8 mouse cellular contexts compared by ENCODE assay signal in genomic region chr3:28781422-28781821, GRCm38 (mm10). TPM values are rescaled to one million over a fixed set of nuclear protein-coding genes. Genes with fewer than 3 reads are reported as not detected.
DNase-seq lines count a peak whose midpoint lies in the region; ATAC-seq and TF ChIP-seq lines count a peak whose summit lies in the region.

No protein-coding gene starts in this region.

- TF ChIP-seq POLR2A in liver, adult 2 months (IDR thresholded peaks at IDR 0.05; ENCODE audit: extremely low read depth, insufficient read depth, low read length) = no peak
- TF ChIP-seq POLR2A in myocyte (IDR thresholded peaks at IDR 0.05; ENCODE audit: insufficient read length, low read depth) = no peak

- TF ChIP-seq CTCF in liver, adult 2 months (IDR thresholded peaks at IDR 0.05; ENCODE audit: low read depth, low read length) = no peak

- no peaks in the 10 kb centered on the region for H3K79me2 ChIP-seq in liver, adult 2 months (ENCODE audit: control insufficient read depth, insufficient read depth, low read length)
- no peaks in the 10 kb centered on the region for H3K79me2 ChIP-seq in myocyte (ENCODE audit: control insufficient read depth, insufficient read depth)

- no peaks in the 10 kb centered on the region for H3K9me3 ChIP-seq in embryonic facial prominence, embryonic 14.5 days (ENCODE audit: control insufficient read depth, low read length)
- H3K9me3 ChIP-seq in intestine, embryonic 16.5 days (ENCODE audit: control insufficient read depth, low read length) = no peaks in the 10 kb centered on the region

- H3K36me3 ChIP-seq in liver, adult 2 months (ENCODE audit: control insufficient read depth, insufficient read depth, low read length) = no peaks in the 10 kb centered on the region
- H3K36me3 ChIP-seq in embryonic facial prominence, embryonic 14.5 days (ENCODE audit: control insufficient read depth, insufficient read depth, low read length) = no peaks in the 10 kb centered on the region
- no peaks in the 10 kb centered on the region for H3K36me3 ChIP-seq in intestine, embryonic 16.5 days (ENCODE audit: control insufficient read depth, insufficient read depth, low read length)
- no peaks in the 10 kb centered on the region for H3K36me3 ChIP-seq in myocyte (ENCODE audit: control insufficient read depth, insufficient read depth)

- ATAC-seq in embryonic facial prominence, embryonic 14.5 days (ENCODE audit: low read depth) = no peak
- ATAC-seq in intestine, embryonic 16.5 days = no peak; the same call in 1 of the 2 replicates

- no peak for DNase-seq in liver, adult 2 months (ENCODE audit: extremely low read depth, low read depth, low spot score)
- no peak for DNase-seq in liver
- DNase-seq in embryonic facial prominence, embryonic 14.5 days (ENCODE audit: low spot score) = no peak
- DNase-seq in right cerebral cortex, postnatal 36 days (ENCODE audit: low spot score in 2 of 2) = no peak
- DNase-seq in spleen, adult 12 weeks (ENCODE audit: low spot score) = no peak
- no peak for DNase-seq in embryo, embryonic 10.5 days (ENCODE audit: low spot score)

- WGBS in liver, adult 2 months = 4% methylated on average over 40 of the region's 41 CpGs
- 0% methylated on average over 23 of the region's 41 CpGs for WGBS in embryonic facial prominence, embryonic 14.5 days
- under 1% methylated on average over 40 of the region's 41 CpGs for WGBS in intestine, embryonic 16.5 days

- H3K4me2 ChIP-seq in embryonic facial prominence, embryonic 14.5 days (ENCODE audit: low read depth, low read length) = peak overlapping the region; percentile 96
- H3K4me2 ChIP-seq in intestine, embryonic 16.5 days (ENCODE audit: low read depth, low read length) = peak overlapping the region; percentile 99
- H3K4me2 ChIP-seq in myocyte (ENCODE audit: low read depth) = peak overlapping the region; percentile 66

- H3K4me1 ChIP-seq in liver, adult 2 months (ENCODE audit: control insufficient read depth, insufficient read depth, low read length) = peaks cover 5% of the 10 kb centered on the region; the same call in 1 of the 2 replicates
- peaks cover 10% of the 10 kb centered on the region; the same call in 1 of the 2 replicates for H3K4me1 ChIP-seq in embryonic facial prominence, embryonic 14.5 days (ENCODE audit: control insufficient read depth, insufficient read depth, low read length)
- 0 out of 2 replicates have a peak, but pooled peaks cover 4% of the 10 kb centered on the region for H3K4me1 ChIP-seq in intestine, embryonic 16.5 days (ENCODE audit: control insufficient read depth, insufficient read depth, low read length)

- H3K27ac ChIP-seq in liver, adult 2 months (replicated peaks; ENCODE audit: insufficient read depth, low read depth, low read length) = no peak overlapping the region
- H3K27ac ChIP-seq in embryonic facial prominence, embryonic 14.5 days (replicated peaks; ENCODE audit: low read depth, low read length) = no peak overlapping the region
- no peak overlapping the region for H3K27ac ChIP-seq in intestine, embryonic 16.5 days (ENCODE audit: low read length)

- H3ac ChIP-seq in myocyte (ENCODE audit: control insufficient read depth, insufficient read length) = peak overlapping the region; percentile 61

- peak overlapping the region; percentile 73 for H3K9ac ChIP-seq in liver, adult 2 months (ENCODE audit: low read depth, low read length)
- peak overlapping the region; percentile 78 for H3K9ac ChIP-seq in embryonic facial prominence, embryonic 14.5 days (ENCODE audit: low read depth, low read length)
- H3K9ac ChIP-seq in intestine, embryonic 16.5 days (ENCODE audit: low read depth, low read length) = peak overlapping the region; percentile 78

- peaks cover 7% of the 10 kb centered on the region for H3K27me3 ChIP-seq in liver, adult 2 months (ENCODE audit: control insufficient read depth, insufficient read depth, low read length)
- H3K27me3 ChIP-seq in embryonic facial prominence, embryonic 14.5 days (replicated peaks; ENCODE audit: control insufficient read depth, insufficient read depth, low read length) = no peaks in the 10 kb centered on the region
- H3K27me3 ChIP-seq in intestine, embryonic 16.5 days (replicated peaks; ENCODE audit: control insufficient read depth, insufficient read depth, low read length) = no peaks in the 10 kb centered on the region
- H3K27me3 ChIP-seq in myocyte (ENCODE audit: control insufficient read depth, insufficient read depth, insufficient read length) = no peaks in the 10 kb centered on the region

- peak overlapping the region; percentile 66 for H3K4me3 ChIP-seq in liver, adult 2 months (ENCODE audit: insufficient read depth, low read depth, low read length)
- H3K4me3 ChIP-seq in embryonic facial prominence, embryonic 14.5 days (ENCODE audit: low read depth, low read length) = peak overlapping the region; percentile 82
- peak overlapping the region; percentile 73 for H3K4me3 ChIP-seq in intestine, embryonic 16.5 days (ENCODE audit: low read length)
- H3K4me3 ChIP-seq in myocyte = no peak overlapping the region

TF ChIP-seq in myocyte, 11 proteins besides CTCF, POLR2A, EP300 and RAD21:
- TF ChIP-seq TCF3 (IDR thresholded peaks at IDR 0.05; ENCODE audit: insufficient read length, low read depth) (no peak), E2F4 (IDR thresholded peaks at IDR 0.05; ENCODE audit: insufficient read depth) (no peak), TCF12 (IDR thresholded peaks at IDR 0.05; ENCODE audit: insufficient read depth, poor library complexity, severe bottlenecking) (no peak), MYOD1 (IDR thresholded peaks at IDR 0.05; ENCODE audit: control insufficient read depth in 1 of 3, insufficient read length in 2 of 3, low read depth in 2 of 3) (no peak), MYOG (IDR thresholded peaks at IDR 0.05; ENCODE audit: control insufficient read depth in 1 of 3, insufficient read depth in 1 of 3, insufficient read length in 2 of 3, low read depth in 2 of 3) (no peak), CEBPB (IDR thresholded peaks at IDR 0.05; ENCODE audit: insufficient read depth, poor library complexity, severe bottlenecking) (no peak), POLR2AphosphoS2 (IDR thresholded peaks at IDR 0.05; ENCODE audit: insufficient read length, low read depth) (no peak), USF1 (IDR thresholded peaks at IDR 0.05; ENCODE audit: low read depth) (no peak), MAX (IDR thresholded peaks at IDR 0.05; ENCODE audit: low read depth) (no peak), REST (IDR thresholded peaks at IDR 0.05; ENCODE audit: insufficient read depth, insufficient read length) (no peak), SRF (IDR thresholded peaks at IDR 0.05; ENCODE audit: control insufficient read depth, insufficient read length, low read depth) (no peak)

RNA-seq across cellular contexts. Expression of gene Eif5a2, which starts 0.3 kb away (rescaled TPM):
- 0.46 and 0.47 TPM in 2 replicates for total RNA-seq in liver, adult 2 months (2014; rRNA removed)
- 0.02 and 0.09 TPM in 2 replicates for polyA plus RNA-seq in liver, adult 2 months (2012; rRNA removed)
- 10.4 and 11.7 TPM in 2 replicates for polyA plus RNA-seq in embryonic facial prominence, embryonic 14.5 days (2014; fragmentation: Nextera tagmentation; extraction: Ambion mirVana)
- polyA plus RNA-seq in intestine, embryonic 16.5 days (2015; fragmentation: Nextera tagmentation; extraction: Ambion mirVana) = 3.0 and 3.5 TPM in 2 replicates
- 0.48 TPM for polyA plus RNA-seq in myocyte (2012; fragmentation: generic; extraction: Trizol)

RNA-seq across cellular contexts. Expression of gene Rpl22l1, which starts 23.8 kb away (rescaled TPM):
- total RNA-seq in liver, adult 2 months (2014; rRNA removed) = 73.6 and 78.8 TPM in 2 replicates
- 3.8 and 4.9 TPM in 2 replicates for polyA plus RNA-seq in liver, adult 2 months (2012; rRNA removed)
- 509 and 603 TPM in 2 replicates for polyA plus RNA-seq in embryonic facial prominence, embryonic 14.5 days (2014; fragmentation: Nextera tagmentation; extraction: Ambion mirVana)
- 324 and 343 TPM in 2 replicates for polyA plus RNA-seq in intestine, embryonic 16.5 days (2015; fragmentation: Nextera tagmentation; extraction: Ambion mirVana)
- 231 TPM for polyA plus RNA-seq in myocyte (2012; fragmentation: generic; extraction: Trizol)

Comparison
In these comparisons a context has a peak if more than half of its experiments do, and no peak if none do; other contexts are left out.
1. RNA of gene Rpl22l1, which starts 23.8 kb away (polyA plus RNA-seq): 509 to 603 TPM in embryonic facial prominence, embryonic 14.5 days, 324 to 343 TPM in intestine, embryonic 16.5 days and 231 TPM in myocyte (single experiment); 3.8 to 4.9 TPM in liver, adult 2 months; every median in the first group is over 10 times any median in the second.
2. Peak in every context shown above with its lines, with median percentiles within 50 percentile points of each other: H3K9ac ChIP-seq and H3K4me2 ChIP-seq.